ENCODE assay signal across 7 mouse cellular contexts in genomic region chrX:11806896-11807252, GRCm38 (mm10).
DNase-seq lines count a peak whose midpoint lies in the region; ATAC-seq lines count a peak whose summit lies in the region.

No protein-coding gene starts in this region.

- no peaks in the 10 kb centered on the region for H3K36me3 ChIP-seq in embryonic facial prominence, embryonic 14.5 days (ENCODE audit: control insufficient read depth, insufficient read depth, low read length)
- no peaks in the 10 kb centered on the region for H3K36me3 ChIP-seq in intestine, embryonic 14.5 days (ENCODE audit: control insufficient read depth, insufficient read depth, low read length)
- H3K36me3 ChIP-seq in neural tube, embryonic 12.5 days = no peaks in the 10 kb centered on the region

- 13% methylated on average over 20 of the region's 22 CpGs for WGBS in embryonic facial prominence, embryonic 14.5 days
- WGBS in intestine, embryonic 14.5 days = 8% methylated on average over 21 of the region's 22 CpGs
- 8% methylated on average over 22 of the region's 22 CpGs for WGBS in neural tube, embryonic 12.5 days

- H3K4me1 ChIP-seq in embryonic facial prominence, embryonic 14.5 days (ENCODE audit: control insufficient read depth, insufficient read depth, low read length) = no peaks in the 10 kb centered on the region; the same call in 1 of the 2 replicates
- no peaks in the 10 kb centered on the region for H3K4me1 ChIP-seq in intestine, embryonic 14.5 days (replicated peaks; ENCODE audit: control insufficient read depth, insufficient read depth, low read length)
- H3K4me1 ChIP-seq in neural tube, embryonic 12.5 days = peaks cover 17% of the 10 kb centered on the region

- intact Hi-C loops in left cerebral cortex, postnatal 36 days (cut with DNase I) = loop anchor here (5.0 to 10.0 kb wide), 4 partner anchors 142 to 348 kb away; no protein-coding TSS in a partner anchor

- ATAC-seq in embryonic facial prominence, embryonic 14.5 days (ENCODE audit: low read depth) = no peak
- peak; percentile 20; the same call in 1 of the 2 replicates for ATAC-seq in intestine, embryonic 14.5 days (replicated peaks; ENCODE audit: low FRiP score, low TSS enrichment, low read depth)
- ATAC-seq in neural tube, embryonic 12.5 days (ENCODE audit: low FRiP score, low read depth) = 0 out of 2 replicates have a peak, but pooled peaks have one; percentile 26
- ATAC-seq in granulocyte monocyte progenitor cell, adult 5-6 weeks (replicated peaks; ENCODE audit: poor library complexity, severe bottlenecking) = no peak

- H3K9ac ChIP-seq in embryonic facial prominence, embryonic 14.5 days (ENCODE audit: low read depth, low read length) = peak overlapping the region; percentile 66
- H3K9ac ChIP-seq in intestine, embryonic 14.5 days (ENCODE audit: low read length) = peak overlapping the region; percentile 58
- H3K9ac ChIP-seq in neural tube, embryonic 12.5 days = peak overlapping the region; percentile 45; the same call in 1 of the 2 replicates

- peak overlapping the region; percentile 43 for H3K4me3 ChIP-seq in embryonic facial prominence, embryonic 14.5 days (ENCODE audit: low read depth, low read length)
- H3K4me3 ChIP-seq in intestine, embryonic 14.5 days (ENCODE audit: low read depth, low read length) = peak overlapping the region; percentile 38
- peak overlapping the region; percentile 27 for H3K4me3 ChIP-seq in neural tube, embryonic 12.5 days

- no peaks in the 10 kb centered on the region for H3K9me3 ChIP-seq in embryonic facial prominence, embryonic 14.5 days (ENCODE audit: control insufficient read depth, low read length)
- no peaks in the 10 kb centered on the region for H3K9me3 ChIP-seq in intestine, embryonic 14.5 days (ENCODE audit: control insufficient read depth, low read length)
- H3K9me3 ChIP-seq in neural tube, embryonic 12.5 days = no peaks in the 10 kb centered on the region

- no peak overlapping the region; the same call in 1 of the 2 replicates for H3K27ac ChIP-seq in embryonic facial prominence, embryonic 14.5 days (replicated peaks; ENCODE audit: low read depth, low read length)
- peak overlapping the region; percentile 43 for H3K27ac ChIP-seq in intestine, embryonic 14.5 days (ENCODE audit: low read depth)
- peak overlapping the region; percentile 50; the same call in 1 of the 2 replicates for H3K27ac ChIP-seq in neural tube, embryonic 12.5 days

- H3K27me3 ChIP-seq in embryonic facial prominence, embryonic 14.5 days (replicated peaks; ENCODE audit: control insufficient read depth, insufficient read depth, low read length) = peaks cover 39% of the 10 kb centered on the region
- peaks cover 30% of the 10 kb centered on the region for H3K27me3 ChIP-seq in intestine, embryonic 14.5 days (replicated peaks; ENCODE audit: control insufficient read depth, insufficient read depth, low read length)
- H3K27me3 ChIP-seq in neural tube, embryonic 12.5 days (replicated peaks) = peaks cover 41% of the 10 kb centered on the region

- peak; percentile 8 to 13 for DNase-seq in left cerebral cortex, postnatal 36 days (ENCODE audit: low spot score in 2 of 2)
- no peak for DNase-seq in left cerebral cortex, adult 11 months (ENCODE audit: low spot score)
- DNase-seq in embryonic facial prominence, embryonic 14.5 days (ENCODE audit: low spot score) = no peak
- DNase-seq in intestine, embryonic 14.5 days (ENCODE audit: low spot score) = no peak
- no peak for DNase-seq in thymus, postnatal 14 days

- peak overlapping the region; percentile 64 for H3K4me2 ChIP-seq in embryonic facial prominence, embryonic 14.5 days (ENCODE audit: low read depth, low read length)
- peak overlapping the region; percentile 62 for H3K4me2 ChIP-seq in intestine, embryonic 14.5 days (ENCODE audit: low read length)
- H3K4me2 ChIP-seq in neural tube, embryonic 12.5 days (replicated peaks) = peak overlapping the region; percentile 61

Comparison
In these comparisons a context has a peak if more than half of its experiments do, and no peak if none do; other contexts are left out.
1. DNase-seq: peak in left cerebral cortex, postnatal 36 days (2 of 2); none in left cerebral cortex, adult 11 months (single experiment), embryonic facial prominence, embryonic 14.5 days (single experiment), intestine, embryonic 14.5 days (single experiment) and thymus, postnatal 14 days (single experiment).
2. ATAC-seq: peak in intestine, embryonic 14.5 days (single experiment) and neural tube, embryonic 12.5 days (single experiment); none in embryonic facial prominence, embryonic 14.5 days (single experiment) and granulocyte monocyte progenitor cell, adult 5-6 weeks (single experiment).
3. Peak in every context shown above with its lines, with median percentiles within 50 percentile points of each other: H3K4me2 ChIP-seq, H3K4me3 ChIP-seq and H3K9ac ChIP-seq.